Mouse (Mus musculus): ENCODE data around the gene Smg8.

Gene Smg8

DNA sequence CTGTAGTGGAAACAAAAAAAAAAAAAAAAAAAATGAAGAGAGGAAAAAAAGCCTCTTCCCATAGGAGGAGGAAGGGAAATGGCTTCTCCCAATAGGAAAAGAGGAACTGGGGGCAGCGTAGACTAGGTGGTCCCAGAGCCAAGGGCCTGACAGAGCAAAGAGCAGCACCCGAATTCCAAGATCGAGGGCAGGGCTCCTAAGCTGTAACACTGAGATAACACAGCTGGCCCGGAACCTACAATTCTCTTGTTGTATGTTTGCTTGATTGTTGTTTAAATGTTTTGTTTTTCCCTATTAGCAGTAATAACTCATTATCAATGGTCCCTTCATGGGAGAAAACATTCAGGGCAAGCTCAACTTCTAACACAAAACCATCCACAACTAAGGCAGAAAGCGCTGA lies 39.6 kb downstream of the Smg8 start:
- in situ Hi-C loops (cut with MboI; ENCODE audit: unreplicated experiment in 2 of 2) = no loop called here

DNA sequence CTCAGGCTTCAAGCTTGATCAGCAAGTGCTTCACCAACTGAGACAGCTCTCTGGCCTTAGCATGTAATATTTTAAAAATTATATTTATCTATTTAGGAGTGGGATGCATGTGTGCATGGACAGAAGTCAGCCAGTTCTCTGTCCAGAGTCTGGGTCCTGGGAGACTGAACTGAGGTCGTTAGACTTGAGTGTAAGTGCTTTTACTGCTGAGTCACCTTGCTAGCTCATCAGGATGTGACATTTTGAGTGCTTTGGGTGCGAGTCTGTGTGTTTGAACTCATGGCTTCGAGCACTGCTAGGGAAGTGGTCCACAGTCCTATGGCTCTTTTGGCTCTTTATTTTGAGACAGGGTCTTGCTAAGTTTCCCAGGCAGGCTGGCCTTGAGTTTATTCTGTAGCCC lies 43.5 kb downstream of the Smg8 start:
- in situ Hi-C loops (cut with MboI; ENCODE audit: unreplicated experiment in 2 of 2) = no loop called here

DNA sequence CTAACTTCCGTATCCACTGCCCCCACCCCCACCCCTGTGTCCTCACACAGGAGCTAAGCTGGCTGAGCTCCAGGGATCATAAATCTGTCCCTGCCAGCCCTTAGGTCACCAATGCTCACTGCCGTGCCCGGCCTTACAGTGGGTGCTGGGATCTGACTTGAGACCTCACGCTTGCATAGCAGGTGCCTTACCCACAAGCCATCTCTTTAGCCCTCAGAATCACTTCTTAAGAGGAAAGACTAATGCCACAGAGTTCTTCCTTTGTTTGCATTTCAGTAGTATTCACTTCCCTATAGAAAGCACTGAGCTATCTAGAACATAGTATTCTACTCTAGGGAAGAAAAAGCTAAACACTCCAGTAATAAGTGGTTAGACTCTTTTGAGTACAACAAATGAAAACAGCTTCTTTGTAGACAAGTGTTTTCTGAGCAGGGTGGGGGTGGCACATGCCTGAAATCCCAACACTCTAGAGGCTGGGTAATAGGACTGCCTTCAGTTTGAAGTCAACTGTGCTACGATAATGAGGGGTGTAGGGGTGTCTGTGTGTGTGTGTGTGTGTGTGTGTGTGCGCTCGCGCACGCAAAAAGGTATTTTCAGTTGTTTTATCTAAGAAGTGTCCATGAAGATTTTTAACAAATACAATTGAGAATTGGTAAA lies 47.1 kb downstream of the Smg8 start:
- in situ Hi-C loops (cut with MboI; ENCODE audit: unreplicated experiment in 2 of 2) = no loop called here

DNA sequence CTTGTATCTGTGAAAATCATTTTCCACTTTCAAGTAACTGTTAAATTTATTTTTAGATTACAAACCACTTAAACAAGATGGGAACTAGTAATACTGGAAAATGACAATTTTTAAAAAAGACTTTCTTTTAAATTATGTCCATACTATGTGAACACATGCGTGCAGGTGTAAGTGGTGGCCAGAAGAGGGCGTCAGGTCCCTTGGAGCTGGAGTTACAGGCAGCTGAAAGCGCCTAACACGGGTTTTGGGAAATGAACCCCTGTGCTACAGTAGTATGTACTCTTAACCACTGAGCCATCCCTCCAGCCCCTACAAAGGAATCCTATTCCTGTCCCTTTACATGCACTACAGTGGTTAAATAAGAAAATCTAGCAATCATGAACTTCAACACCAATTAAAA lies 50.4 kb downstream of the Smg8 start:
- in situ Hi-C loops (cut with MboI; ENCODE audit: unreplicated experiment in 2 of 2) = no loop called here

DNA sequence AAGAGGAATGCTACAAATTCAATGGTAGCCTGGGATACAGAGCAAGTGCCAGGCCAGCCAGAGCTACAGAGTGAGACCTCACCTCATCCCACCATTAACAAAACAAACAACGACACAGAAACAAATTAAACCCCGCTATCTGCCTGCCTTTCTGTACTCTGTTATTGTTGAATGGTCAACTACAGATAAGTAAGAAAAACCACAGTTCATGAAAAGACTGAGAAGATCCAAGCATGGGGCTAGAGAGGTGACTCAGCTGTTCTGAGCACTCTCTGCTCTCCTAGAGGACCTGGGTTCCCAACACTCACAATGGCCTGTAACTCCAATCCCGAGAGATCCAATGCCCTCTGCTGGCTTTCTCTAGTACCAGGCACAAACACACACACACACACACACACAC lies 58.4 kb downstream of the Smg8 start:
- in situ Hi-C loops (cut with MboI; ENCODE audit: unreplicated experiment in 2 of 2) = no loop called here

All from v-Abl transformed pro-B cells (cell line).